Mouse (Mus musculus): ENCODE results near the gene Ptprt.
"Not testable (repeated sequence)": the region's sequence is repeated elsewhere in the genome, so short reads cannot be mapped to it uniquely, and the experiment has no call there.

The Ptprt gene

DNA sequence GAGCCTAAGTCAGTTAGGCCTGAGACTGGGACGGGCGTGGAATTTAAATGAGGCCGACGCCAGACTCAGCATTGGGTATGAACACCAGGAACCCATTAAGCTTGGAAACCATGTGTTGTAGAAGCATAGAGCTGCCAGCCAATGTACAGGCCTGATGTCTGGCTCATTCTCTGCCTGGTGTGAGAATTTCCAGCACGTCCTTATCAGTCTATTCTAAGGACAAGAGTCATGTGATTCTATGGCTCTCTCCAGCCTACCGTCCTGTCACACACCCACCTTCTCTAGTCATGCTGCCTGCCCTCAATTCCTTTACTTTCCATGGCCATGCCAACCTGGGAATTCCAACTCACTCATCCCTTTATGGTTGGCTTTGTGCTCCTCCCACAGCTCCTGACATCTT, 450.4 kb downstream of the Ptprt start:
- no peak for DNase-seq (ENCODE audit: low spot score)

DNA sequence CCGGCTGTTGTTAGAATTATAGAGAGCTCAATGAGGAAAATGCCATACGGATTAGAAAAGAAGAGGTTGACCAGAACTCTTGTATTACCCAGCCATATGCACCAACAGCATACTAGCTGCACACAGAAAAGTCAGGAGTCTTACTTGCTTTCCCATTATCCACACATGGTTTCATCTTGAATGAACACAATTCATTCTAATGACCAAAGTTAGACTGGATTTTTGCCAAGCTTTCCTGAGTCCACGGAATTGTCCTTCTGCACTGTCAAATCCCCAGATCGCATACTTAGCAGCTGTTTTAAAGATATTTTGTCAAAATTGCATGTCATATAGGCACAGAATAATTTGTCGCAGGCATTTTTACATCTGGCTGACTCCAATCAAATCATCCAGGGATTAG, 463.6 kb downstream of the Ptprt start:
- DNase-seq (ENCODE audit: low spot score), result no peak

DNA sequence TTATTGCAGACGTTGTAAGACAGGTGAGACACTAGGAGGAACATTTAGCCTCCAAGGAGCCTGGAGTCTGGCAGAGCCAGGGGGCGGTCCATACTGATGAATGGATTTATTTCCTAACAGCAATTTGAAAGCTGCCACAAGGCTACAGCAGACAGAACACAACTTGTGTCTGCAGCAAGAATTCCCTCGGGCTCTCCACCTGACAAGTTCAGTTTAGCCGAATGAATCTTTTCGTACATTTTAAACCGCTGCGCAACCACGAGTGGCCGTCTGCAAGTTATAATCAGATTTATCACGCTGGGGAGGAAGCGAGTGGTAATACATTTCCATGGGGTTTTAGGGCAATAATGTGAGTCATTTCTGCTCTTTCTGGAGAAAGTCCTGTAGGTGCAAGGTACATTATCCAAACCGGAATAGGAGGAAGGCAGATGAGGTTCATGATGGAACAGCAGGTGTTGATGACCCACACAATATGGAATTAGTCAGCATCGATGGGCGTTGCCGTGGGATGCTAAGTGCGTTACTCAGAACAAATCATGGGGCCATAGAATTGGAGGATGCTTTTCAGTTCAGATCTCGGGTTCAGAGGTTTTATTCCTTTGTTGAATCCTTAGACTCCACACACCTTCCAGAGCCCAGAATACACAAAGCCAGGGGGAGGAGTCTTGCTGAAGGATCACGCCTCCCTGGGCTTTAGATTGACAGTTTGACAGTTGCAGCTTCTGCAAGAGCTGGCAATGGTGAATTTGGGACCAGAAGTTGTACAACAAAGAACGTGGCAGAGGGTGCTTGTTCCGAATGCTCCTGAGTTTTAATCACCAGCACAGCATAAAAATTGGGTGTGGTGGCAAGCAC, 478.1 kb downstream of the Ptprt start:
- no peak for DNase-seq (ENCODE audit: low spot score)

DNA sequence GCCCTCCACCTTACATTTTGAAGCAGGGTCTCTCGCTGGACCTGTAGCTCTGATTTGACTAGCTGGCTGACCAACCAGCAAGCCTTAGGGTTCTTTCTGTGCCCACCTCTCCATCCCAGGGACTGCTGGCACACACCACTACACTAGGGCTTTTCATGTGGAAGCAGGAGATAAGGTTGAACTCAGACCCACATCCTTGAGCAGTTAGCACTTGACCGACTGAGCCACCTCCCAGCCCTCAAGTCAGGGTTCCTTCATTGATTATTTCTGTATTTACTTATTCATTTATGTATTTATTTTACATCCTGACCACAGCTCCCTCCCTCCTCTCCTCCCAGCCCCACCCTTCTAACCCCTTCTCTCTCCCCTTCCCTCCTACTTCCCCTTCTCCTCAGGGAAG, 479.1 kb downstream of the Ptprt start:
- DNase-seq (ENCODE audit: low spot score), result no peak

DNA sequence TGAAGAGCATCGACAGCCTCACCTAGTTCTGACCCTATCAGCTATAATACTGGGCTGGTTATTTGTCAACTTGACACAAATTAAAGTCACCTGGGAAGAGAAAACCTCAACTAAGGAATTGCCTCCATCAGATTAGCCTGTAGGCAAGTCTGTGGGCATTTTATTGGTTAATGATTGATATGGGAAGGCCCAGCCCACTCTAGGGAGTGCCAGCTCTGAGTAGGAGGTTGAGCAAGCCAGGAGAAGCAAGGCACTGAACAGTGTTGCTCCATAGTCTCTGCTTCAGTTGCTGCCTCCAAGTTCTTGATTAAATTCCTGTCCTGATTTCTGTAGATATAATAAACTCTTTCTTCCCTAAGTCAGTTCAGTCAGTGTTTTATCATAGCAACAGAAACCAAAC, 488.4 kb downstream of the Ptprt start:
- DNase-seq (ENCODE audit: low spot score), result no peak

DNA sequence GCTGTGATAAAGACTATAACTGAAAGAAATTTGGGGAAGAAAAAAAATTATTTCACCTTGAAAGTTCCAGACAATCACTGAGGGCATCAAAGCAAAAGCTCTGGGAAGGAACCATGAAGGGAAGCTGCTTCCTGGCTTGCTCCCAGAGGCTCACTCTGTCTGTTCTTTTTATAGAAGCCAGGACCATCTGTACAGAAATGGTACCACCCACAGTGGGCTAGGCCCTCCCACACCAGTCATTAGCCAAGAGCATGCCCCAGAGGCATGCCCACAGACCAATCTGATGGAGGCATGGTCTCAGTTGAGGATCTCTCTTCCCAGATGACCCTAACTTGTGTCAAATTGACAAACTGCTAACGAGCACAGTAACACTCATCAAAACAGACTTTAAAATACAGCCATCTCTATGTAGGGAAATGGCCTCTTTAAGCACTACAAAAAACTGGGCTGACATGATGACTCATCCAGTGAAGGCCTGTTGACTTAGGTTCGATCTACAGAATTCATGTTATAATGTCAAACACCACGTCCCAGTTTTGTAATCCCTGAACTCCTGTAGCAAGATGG, 519.0 kb downstream of the Ptprt start:
- DNase-seq (ENCODE audit: low spot score), result no peak

DNA sequence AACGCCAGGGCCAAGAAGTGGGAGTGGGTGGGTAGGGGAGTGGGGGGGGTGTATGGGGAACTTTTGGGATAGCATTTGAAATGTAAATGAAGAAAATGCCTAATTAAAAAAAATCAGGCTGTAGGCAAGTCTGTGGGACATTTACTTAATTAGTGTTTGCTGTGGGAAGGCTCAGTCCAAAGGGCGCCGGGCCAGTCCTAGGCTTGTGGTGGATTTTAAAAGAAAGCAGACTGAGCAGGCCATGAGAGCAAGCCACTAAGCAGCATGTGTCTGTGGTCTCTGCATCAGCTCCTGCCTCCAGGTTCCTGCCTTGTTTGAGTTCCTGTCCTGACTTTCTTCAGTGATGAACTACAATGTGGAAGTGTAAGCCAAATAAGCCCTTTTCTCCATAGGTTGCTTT, 524.8 kb downstream of the Ptprt start:
- not testable (repeated sequence) for DNase-seq (ENCODE audit: low spot score)

DNA sequence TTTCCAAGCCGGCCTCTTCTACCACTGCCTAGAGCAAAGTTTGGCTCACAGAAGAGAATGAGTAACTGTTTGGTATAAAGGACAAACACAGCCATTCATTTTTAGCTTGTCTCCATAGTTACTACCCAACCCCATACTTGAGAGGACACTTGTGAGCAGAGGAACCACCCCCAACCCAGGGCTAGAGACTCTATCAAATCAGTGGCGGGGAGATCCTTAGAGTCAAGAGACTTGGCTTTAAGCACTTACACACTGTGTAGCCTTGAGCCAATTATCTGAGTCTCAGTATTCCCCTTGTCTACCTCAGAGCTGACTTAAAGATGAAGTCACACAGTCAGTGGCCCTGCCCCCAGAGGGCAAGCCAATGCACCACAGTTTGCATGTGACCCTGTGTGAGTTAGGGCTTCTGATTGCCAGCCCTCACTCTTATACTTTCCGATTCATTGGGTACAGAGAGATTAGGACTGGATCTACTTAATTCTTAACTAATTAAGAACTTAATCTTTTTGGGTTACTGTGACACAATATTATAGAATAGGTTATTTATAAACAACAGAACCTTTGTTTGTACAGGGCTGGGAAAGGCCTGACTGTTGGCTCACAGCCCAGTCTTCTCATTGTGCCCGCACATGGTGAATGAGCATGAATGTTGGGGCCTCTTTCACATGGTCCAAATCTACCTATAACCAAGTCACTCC, 529.2 kb downstream of the Ptprt start:
- no peak for DNase-seq (ENCODE audit: low spot score)

DNA sequence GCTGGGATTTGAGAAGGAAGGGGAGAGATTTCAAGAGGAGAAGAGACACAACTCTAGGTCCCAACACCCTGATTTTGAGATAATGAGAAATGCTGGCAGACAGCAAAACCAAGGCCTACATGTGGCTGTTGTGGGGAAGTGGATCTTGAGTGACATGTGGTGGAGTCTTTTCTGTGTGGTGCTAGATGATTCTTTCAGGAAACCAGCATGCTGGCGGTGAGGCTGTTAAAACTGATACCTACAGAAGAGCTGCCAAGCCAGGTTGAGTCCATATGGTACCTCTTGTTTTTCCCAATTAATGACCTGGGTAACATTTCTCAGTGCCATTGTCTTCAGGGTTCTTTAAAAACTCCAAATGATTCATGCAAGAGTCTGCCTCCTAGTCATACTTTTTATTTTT, 531.1 kb downstream of the Ptprt start:
- no peak for DNase-seq (ENCODE audit: low spot score)

DNA sequence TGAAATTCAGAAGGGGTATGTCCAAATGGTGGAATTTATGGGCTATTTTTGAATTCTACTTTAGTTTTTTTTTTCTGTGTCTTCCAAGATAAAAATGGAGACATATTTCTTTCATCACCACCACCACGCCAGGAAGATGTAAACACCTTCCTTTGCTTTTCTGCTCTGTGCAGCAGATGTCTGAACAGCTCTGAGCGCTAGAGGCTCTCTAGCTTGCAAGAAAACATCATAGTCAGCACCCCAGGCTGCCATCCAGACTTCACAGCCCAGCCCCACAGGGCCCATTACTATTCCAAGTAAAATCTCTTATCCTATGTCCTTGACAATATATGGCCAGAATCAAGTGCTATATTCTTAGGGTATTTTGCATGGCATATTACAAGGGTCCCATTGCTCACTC, 542.9 kb downstream of the Ptprt start:
- no peak for DNase-seq (ENCODE audit: low spot score)

DNA sequence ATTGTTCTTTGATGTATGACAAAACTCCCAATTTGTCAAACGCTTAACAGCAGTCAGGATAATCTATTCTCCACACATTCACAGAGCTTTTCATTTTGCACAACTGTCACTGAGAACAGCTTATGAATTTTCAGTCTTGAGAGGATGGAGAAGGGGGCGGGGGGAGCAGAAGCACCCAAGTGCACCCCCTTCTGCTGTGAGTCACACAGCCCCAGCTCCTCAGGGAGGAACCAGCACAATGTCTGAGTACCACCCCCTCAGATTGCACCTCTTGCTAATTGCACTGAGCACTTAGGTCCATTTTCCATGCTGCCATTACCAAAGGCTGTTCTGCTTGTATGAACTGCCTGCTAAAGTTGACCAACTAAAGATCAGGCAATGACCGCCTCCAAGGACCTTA, 578.6 kb downstream of the Ptprt start:
- DNase-seq (ENCODE audit: low spot score), result no peak

DNA sequence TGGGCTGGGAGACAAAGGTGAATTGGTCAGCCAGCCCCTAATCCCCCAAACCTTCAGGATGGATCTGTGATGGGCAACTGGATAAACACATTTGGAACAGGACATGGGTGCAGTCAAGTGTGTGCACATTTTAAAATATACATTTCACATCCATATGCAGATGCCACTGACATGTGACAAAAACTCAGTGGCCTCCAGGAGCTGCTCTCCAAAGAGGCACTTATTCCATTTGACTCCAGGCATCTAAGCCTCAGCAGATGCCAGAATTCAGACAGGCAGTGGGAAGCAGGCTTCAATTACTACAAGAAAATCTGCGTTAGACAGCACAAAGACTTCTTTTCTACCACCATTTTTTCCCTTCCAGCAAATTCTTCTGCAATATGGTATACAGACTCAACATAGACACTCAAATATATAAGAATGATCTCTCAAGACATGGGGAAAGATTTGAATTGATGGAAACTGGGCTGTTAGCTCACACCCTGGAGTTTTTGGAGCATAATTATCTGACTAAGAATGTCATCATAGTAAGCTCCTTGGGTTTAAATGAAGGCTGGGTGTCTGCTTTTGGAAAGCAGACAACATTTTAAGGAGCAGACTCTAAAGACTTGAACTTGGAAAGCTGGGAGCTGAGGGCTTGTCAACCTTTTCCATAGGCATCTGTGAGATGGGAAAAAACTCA, 580.1 kb downstream of the Ptprt start:
- no peak for DNase-seq (ENCODE audit: low spot score)

DNA sequence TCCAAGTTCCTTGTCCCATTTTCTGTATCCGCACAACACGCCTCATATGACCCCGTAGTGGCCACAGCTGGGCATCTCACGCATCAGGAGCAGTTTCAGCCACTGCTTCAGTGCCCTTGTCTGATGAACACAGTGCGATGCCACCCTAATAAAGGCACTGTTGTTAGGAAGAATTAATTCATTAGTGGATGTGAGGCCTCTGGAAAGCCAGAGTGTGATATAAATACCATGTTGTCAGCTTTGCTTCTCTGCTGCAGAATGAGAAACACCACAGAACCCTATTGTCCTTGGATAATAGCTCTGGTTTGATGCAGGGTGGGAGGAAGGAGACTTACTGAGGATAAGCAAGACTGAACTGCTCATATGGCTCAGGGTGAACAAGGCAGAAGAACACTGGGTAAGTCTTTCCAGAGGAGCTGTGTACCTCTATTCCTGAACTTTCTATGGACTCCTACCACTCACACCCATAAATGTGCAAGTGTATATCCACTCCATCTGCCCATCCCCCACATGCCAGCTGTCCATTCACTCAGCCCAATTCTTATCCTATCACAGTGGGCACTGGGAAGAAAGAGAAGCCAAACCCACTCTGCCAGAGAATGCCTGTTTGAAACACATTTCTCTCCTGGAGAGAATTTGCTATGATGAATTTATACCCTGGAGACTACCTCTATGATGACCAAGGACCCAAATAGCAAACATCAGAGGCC, 582.2 kb downstream of the Ptprt start:
- DNase-seq (ENCODE audit: low spot score), result no peak

DNA sequence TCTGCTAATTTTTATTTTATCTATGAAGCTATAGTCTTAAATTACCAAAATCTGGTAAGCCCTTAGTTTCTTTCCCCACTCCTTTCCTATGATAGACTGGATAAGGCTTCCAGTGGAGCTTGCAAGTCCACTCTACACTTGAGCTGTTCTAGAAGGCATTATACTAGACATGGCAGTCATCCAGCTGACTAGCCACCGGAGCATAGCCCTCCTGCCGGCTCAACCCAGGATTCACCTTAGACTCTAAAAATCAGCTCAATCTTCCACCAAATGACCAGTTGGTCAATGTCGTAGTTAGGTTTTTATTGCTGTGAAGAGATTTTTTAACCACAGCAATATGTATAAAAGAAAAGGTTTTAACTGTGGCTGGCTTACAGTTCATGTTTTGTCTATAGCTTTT, 608.1 kb downstream of the Ptprt start:
- no peak for DNase-seq (ENCODE audit: low spot score)

DNA sequence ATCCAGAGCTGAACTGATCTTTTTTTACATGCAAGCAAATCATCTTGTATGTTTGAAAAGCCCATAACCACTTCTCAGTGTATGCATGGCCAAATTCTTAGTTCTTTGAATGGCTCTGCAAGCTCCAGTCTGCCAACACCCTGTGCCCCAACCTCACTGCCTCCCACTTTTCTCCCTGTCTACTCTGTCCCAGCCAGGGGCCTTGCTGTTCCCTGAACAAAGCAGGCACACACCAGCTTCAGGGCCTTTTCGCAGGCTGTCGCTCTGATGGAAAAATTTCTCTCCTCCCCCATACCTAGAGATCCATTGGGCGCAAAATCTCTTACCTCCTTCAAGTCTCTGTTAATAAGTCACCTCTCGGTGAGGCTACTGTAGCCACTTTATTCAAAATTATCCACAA, 610.7 kb downstream of the Ptprt start:
- no peak for DNase-seq (ENCODE audit: low spot score)

DNA sequence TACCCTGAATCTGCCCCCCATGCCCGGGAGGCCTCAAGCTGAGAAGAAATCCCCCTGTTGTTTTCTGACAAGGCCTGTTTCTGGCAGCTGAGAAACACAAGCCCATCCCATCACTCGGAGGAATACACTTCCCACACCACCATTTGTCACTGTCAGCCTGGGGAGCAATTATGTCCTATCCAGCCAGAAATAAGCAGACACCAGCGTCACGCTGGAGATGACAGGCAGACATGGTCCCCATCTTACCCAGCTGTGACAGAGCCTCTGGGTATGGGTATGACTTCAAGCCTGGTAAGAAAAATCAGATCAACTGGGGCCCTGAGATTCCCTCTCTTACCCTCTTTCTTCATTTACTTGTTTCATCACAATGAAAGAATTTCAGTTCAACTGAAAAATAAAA, 625.3 kb downstream of the Ptprt start:
- DNase-seq (ENCODE audit: low spot score), result no peak

DNA sequence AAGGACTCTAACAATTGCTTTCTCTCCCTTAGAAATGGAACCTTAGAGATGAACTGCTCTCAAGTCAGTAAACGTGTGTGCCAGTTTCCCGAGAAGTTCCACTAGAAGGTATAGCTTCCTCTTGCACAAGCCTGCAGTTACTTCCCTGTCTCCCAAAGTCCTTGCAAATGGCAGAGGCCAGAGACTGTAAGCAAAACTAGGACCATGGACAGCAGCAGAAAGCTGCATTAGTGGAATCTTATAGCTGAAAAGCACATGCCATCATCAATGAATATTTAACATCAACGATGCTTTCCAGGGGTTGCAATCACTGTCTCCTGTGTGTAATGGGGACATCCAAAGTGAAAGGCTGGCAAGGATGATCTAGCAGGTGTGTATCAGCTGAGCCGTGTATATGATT, 629.3 kb downstream of the Ptprt start:
- peak; percentile 69 for DNase-seq (ENCODE audit: low spot score)

DNA sequence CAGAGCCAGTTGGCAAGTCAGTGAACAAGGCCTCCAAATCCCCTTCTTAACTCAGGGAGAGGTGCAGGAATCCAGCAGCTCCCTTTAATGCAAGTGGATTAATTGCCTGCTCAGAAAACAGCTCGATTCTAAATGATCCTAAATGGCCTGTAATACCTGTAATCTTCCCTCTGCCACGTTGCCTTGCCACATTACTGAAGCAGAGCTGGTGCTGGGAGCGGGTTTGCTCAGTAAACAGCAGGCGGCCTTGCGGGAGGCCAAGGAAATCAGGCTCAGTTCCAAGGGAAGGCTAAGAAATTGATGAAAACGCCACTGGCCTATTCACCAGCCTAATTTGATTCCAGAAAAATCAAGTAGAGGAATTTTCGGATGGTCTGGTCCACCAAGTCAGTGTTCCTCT, 659.9 kb downstream of the Ptprt start:
- DNase-seq (ENCODE audit: low spot score), result no peak

DNA sequence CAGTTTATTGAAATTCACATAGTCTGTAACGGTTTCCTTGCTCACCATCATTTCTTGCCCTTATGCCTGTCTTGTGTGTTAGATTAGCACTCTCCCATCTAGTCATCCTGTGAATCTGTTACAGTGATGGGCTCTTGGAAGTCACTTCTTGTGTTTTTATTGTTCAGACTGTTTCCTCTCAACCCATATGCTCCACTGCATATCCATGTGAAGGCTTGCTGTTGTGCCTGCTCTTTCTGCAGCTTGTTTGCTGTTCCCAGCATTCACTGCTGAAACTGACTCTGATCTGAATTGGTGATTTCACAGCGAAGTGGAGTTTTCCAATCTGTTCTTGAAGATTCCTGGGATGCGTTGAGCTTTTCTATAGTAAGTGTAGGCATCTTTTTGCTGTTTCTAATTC, 678.6 kb downstream of the Ptprt start:
- DNase-seq (ENCODE audit: low spot score), result no peak

DNA sequence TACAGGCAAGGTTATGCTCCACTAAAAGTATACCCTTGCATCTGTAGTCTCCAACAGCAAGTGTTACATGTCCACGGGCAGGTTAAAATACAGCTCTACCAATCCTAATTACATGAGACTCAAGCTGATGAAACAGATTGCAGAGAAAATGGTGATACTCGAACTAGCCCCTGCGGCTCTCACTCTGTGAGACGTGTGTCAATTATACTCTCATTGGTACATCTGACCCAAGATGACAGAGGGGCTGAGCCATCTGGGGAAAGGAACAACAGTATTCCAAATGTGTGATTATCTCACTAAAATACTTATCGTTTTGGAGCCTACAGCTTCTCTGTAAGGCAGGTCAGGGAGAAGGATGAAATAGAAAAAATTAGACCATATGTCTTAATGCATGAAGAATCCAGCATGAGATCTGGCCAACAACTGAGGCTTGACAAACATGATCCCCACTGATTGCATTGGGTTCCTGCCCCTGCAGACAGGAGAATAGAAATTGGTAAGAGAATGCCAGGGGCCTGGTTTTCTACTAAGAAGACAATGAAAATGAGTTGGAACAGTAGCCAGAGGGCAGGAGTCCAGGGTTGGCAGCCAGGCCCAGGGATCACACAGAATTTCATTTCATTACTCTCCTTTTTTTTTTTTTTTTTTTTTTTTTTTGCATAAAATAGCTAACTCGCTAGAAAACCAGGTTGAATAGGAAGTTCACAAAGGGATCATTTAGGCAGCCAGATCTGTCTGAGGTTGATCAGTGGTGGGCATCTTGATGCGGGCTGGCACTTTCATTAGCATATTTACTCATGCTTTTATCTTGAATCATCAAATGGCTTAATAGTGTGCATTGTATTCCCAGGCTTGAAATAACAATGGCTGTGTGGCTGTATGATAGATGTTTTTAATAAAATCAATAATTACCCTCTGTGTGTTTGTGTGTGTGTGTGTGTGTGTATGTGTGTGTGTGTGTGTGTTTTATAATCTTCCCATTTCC, 699.5 kb downstream of the Ptprt start:
- no peak for DNase-seq (ENCODE audit: low spot score)

DNA sequence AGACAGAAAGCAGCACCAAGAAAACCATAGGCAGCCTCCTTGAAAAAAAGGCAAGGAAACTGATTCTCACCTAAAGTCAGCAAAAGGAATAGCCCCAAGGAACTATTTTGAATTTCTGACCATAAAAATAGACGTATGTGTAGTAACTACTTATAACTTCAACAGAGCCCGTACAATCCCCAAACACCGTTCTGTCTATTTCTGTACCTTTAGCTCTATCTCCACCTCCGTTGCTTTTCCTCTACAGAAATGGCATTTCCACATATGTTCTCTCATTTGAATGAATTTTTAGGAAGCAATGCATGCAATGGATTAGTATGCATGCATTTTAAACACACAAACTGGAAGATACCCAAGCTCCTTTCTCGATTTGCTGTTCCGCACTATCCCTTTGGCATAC, 715.5 kb downstream of the Ptprt start:
- DNase-seq (ENCODE audit: low spot score), result no peak

Data from embryo, embryonic 10.5 days (tissue).